Mouse (Mus musculus): ENCODE measurements at regions not wholly inside any gene's neighbourhood (a gene's known extent, or its start where the extent isn't known, plus 50 kb on each side); places are given as distances from the start of the nearest gene placed in this dataset.
A peak's percentile ranks its signal among the peaks of the same experiment; 100 is the strongest.

GRCm38 (mm10) chr9:31684099-31684811 is 220.0 kb upstream of the Tmem45b start:
- Histone ChIP-seq H3K27ac (no peak overlapping the region), H3K4me1 (peaks cover 34% of the 10 kb centered on the region), H3K27me3 (peaks cover 6% of the 10 kb centered on the region; the same call in 1 of the 2 replicates), H3K4me3 (replicated peaks) (no peak overlapping the region), H3K4me2 (no peak overlapping the region; the same call in 1 of the 2 replicates), H3K9me3 (no peaks in the 10 kb centered on the region), H3K9ac (no peak overlapping the region), H3K36me3 (replicated peaks) (no peaks in the 10 kb centered on the region)
- peak; percentile 59; the same call in 1 of the 2 replicates for ATAC-seq (ENCODE audit: low FRiP score)
- WGBS, result 44% methylated on average over 13 of the region's 18 CpGs

DNA sequence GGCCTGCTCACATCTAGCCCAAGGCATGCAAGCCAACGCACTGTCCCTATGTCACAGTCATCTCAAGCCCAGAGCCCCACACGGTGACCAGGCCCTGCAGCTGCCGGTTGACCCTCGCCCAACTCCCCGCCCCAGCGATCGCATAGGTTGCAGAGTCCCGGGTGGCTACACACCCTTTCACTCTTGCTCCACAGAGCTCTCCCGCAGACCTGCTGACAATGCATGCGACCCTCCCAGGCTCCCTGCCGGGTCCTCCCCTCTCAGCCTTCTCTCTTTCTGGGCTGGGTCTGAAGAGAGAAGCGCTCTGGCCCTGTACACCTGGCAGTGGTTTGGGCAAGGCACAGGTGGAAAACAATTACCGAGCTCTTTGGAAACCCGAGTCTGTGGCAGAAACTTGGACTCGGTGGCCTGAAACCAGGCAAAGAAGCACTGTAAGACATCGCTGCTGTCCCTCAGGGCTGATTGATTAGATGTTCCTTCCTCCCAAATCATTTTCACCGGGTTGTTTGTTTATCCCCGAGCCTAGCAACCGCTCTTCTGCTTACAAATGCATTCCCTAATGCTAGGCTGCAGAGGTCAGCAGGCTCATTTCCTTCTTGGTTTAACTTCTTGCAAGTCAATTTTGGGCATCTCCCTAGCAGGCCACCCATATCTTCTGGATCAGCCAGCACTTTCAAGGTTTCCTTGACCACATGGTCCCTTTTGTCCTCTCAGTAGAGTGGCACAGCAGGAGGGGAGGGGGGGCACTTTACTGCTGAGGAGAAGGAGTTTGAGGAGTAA is 219.2 kb upstream of the Tmem45b start:
- Histone ChIP-seq H3K4me1 (peaks cover 33% of the 10 kb centered on the region), H3K9ac (no peak overlapping the region), H3K27me3 (peaks cover 3% of the 10 kb centered on the region; the same call in 1 of the 2 replicates), H3K9me3 (no peaks in the 10 kb centered on the region), H3K27ac (no peak overlapping the region), H3K4me2 (no peak overlapping the region), H3K4me3 (replicated peaks) (no peak overlapping the region), H3K36me3 (replicated peaks) (no peaks in the 10 kb centered on the region)
- no peak for ATAC-seq (ENCODE audit: low FRiP score)
- WGBS, result 14% methylated on average over 19 of the region's 19 CpGs

DNA sequence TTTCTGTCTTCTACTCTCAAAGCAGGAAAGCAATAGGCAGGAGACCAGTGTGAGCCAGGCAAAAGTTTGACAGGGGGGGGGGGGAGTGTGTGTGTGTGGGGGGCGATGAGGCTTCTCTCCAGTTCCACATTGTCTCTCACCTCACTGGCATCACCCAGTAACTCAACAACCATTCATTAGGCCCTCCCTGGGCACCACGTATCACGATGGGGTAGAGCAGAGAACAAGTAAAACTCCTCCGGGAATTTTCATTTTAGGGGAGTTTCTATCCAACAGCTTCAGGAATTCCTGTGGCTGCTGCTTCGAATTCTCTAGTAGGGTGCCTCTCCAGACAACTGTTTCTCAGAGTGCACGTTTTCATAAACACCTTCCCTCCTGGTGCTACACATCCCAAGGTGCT is 218.6 kb upstream of the Tmem45b start:
- H3K27ac ChIP-seq, result no peak overlapping the region
- H3K4me2 ChIP-seq, result no peak overlapping the region
- peaks cover 27% of the 10 kb centered on the region for H3K4me1 ChIP-seq
- H3K4me3 ChIP-seq (replicated peaks), result no peak overlapping the region
- ATAC-seq (ENCODE audit: low FRiP score), result no peak
- H3K9ac ChIP-seq, result no peak overlapping the region
- H3K9me3 ChIP-seq, result no peaks in the 10 kb centered on the region
- no peaks in the 10 kb centered on the region for H3K36me3 ChIP-seq (replicated peaks)
- 37% methylated on average over 6 of the region's 6 CpGs for WGBS
- H3K27me3 ChIP-seq, result peaks cover 3% of the 10 kb centered on the region; the same call in 1 of the 2 replicates

- no peak for ATAC-seq (ENCODE audit: low FRiP score)
- no peaks in the 10 kb centered on the region; the same call in 1 of the 2 replicates for H3K4me1 ChIP-seq
- H3K27me3 ChIP-seq, result no peaks in the 10 kb centered on the region
- no peak overlapping the region for H3K27ac ChIP-seq
- H3K4me3 ChIP-seq (replicated peaks), result no peak overlapping the region
- H3K9me3 ChIP-seq, result no peaks in the 10 kb centered on the region
- no peaks in the 10 kb centered on the region for H3K36me3 ChIP-seq (replicated peaks)
- no peak overlapping the region for H3K9ac ChIP-seq
- no peak overlapping the region for H3K4me2 ChIP-seq
Observed at GRCm38 (mm10) chr9:31677150-31677549, 212.9 kb upstream of the Tmem45b start.

DNA sequence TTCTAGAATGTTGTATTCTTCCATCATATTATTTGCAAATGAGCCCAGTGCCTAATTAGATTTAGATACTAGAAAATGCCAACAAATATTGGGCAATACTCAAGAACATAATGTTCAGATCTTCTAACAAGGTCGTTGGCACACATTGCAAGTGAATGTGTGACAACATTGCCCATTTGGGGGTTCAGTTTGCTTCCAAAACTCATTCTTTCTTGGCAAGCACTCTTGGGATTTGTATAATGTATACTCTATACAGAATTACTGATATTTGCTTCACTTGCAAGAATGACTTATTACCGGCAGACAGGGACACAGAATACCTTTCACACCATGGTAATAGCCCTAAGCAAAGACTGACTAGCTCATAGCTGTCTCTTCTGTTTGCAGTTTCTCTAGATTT is 194.8 kb upstream of the Tmem45b start:
- no peak for ATAC-seq (ENCODE audit: low FRiP score)
- H3K9me3 ChIP-seq, result no peaks in the 10 kb centered on the region
- WGBS, result 76% methylated on average over 2 of the region's 2 CpGs

GRCm38 (mm10) chr9:31657612-31658011 is 193.3 kb upstream of the Tmem45b start:
- H3K4me1 ChIP-seq, result no peaks in the 10 kb centered on the region
- no peak for ATAC-seq (ENCODE audit: low FRiP score)
- no peak overlapping the region for H3K27ac ChIP-seq
- H3K4me3 ChIP-seq (replicated peaks), result no peak overlapping the region
- no peaks in the 10 kb centered on the region for H3K27me3 ChIP-seq
- H3K9me3 ChIP-seq, result no peaks in the 10 kb centered on the region
- 86% methylated on average over 4 of the region's 4 CpGs for WGBS
- H3K9ac ChIP-seq, result no peak overlapping the region
- no peaks in the 10 kb centered on the region for H3K36me3 ChIP-seq (replicated peaks)
- H3K4me2 ChIP-seq, result no peak overlapping the region

More for the DNA sequence above, 194.8 kb upstream of the Tmem45b start:
- no peak overlapping the region for H3K27ac ChIP-seq
- no peak overlapping the region for H3K4me2 ChIP-seq
- no peaks in the 10 kb centered on the region for H3K36me3 ChIP-seq (replicated peaks)
- H3K27me3 ChIP-seq, result no peaks in the 10 kb centered on the region
- H3K4me3 ChIP-seq (replicated peaks), result no peak overlapping the region
- H3K4me1 ChIP-seq, result no peaks in the 10 kb centered on the region
- H3K9ac ChIP-seq, result no peak overlapping the region

GRCm38 (mm10) chr9:31656676-31657075 is 192.4 kb upstream of the Tmem45b start:
- WGBS, result 89% methylated on average over 11 of the region's 11 CpGs
- no peaks in the 10 kb centered on the region for H3K4me1 ChIP-seq

DNA sequence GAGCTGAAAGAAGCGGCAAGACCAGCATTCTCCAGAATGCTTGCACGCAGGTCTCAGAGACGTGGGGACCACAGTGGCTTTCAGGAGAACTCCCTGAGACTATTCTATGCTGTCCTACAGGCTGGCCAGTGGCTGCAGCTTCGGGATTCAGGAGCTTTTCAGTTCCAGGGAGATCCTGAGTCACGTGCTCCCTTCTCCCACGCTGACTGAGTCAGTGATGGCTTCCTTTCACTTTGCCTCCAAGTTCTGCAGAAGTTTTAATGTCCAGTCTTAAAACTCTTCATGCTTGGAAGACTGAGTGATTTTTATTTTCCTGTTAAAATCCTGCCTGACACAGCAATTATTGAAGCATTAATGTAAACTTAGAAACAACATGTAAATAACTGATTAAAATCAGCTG is 190.5 kb upstream of the Tmem45b start:
- no peaks in the 10 kb centered on the region for H3K9me3 ChIP-seq
- peaks cover 4% of the 10 kb centered on the region; the same call in 1 of the 2 replicates for H3K27me3 ChIP-seq
- no peak for ATAC-seq (ENCODE audit: low FRiP score)
- no peaks in the 10 kb centered on the region for H3K4me1 ChIP-seq
- no peak overlapping the region for H3K9ac ChIP-seq
- no peak overlapping the region for H3K4me2 ChIP-seq
- H3K4me3 ChIP-seq (replicated peaks), result no peak overlapping the region
- 82% methylated on average over 6 of the region's 6 CpGs for WGBS
- no peaks in the 10 kb centered on the region for H3K36me3 ChIP-seq (replicated peaks)
- H3K27ac ChIP-seq, result no peak overlapping the region

More at GRCm38 (mm10) chr9:31656676-31657075, 192.4 kb upstream of the Tmem45b start:
- Histone ChIP-seq H3K27me3 (no peaks in the 10 kb centered on the region), H3K9me3 (no peaks in the 10 kb centered on the region), H3K27ac (no peak overlapping the region), H3K4me2 (no peak overlapping the region), H3K9ac (no peak overlapping the region), H3K36me3 (replicated peaks) (no peaks in the 10 kb centered on the region), H3K4me3 (replicated peaks) (no peak overlapping the region)
- no peak for ATAC-seq (ENCODE audit: low FRiP score)

GRCm38 (mm10) chr9:31654213-31654612 is 190.0 kb upstream of the Tmem45b start:
- Histone ChIP-seq H3K4me2 (no peak overlapping the region), H3K27ac (no peak overlapping the region), H3K4me3 (replicated peaks) (no peak overlapping the region), H3K9me3 (no peaks in the 10 kb centered on the region), H3K27me3 (peaks cover 4% of the 10 kb centered on the region; the same call in 1 of the 2 replicates), H3K9ac (no peak overlapping the region), H3K4me1 (no peaks in the 10 kb centered on the region), H3K36me3 (replicated peaks) (no peaks in the 10 kb centered on the region)
- 88% methylated on average over 7 of the region's 7 CpGs for WGBS
- no peak for ATAC-seq (ENCODE audit: low FRiP score)

- Histone ChIP-seq H3K27ac (no peak overlapping the region), H3K4me1 (no peaks in the 10 kb centered on the region), H3K36me3 (replicated peaks) (no peaks in the 10 kb centered on the region), H3K9ac (no peak overlapping the region), H3K27me3 (peaks cover 4% of the 10 kb centered on the region; the same call in 1 of the 2 replicates), H3K9me3 (no peaks in the 10 kb centered on the region), H3K4me3 (replicated peaks) (no peak overlapping the region), H3K4me2 (no peak overlapping the region)
- 93% methylated on average over 3 of the region's 3 CpGs for WGBS
- no peak for ATAC-seq (ENCODE audit: low FRiP score)
Observed at GRCm38 (mm10) chr9:31653788-31654187, 189.5 kb upstream of the Tmem45b start.

DNA sequence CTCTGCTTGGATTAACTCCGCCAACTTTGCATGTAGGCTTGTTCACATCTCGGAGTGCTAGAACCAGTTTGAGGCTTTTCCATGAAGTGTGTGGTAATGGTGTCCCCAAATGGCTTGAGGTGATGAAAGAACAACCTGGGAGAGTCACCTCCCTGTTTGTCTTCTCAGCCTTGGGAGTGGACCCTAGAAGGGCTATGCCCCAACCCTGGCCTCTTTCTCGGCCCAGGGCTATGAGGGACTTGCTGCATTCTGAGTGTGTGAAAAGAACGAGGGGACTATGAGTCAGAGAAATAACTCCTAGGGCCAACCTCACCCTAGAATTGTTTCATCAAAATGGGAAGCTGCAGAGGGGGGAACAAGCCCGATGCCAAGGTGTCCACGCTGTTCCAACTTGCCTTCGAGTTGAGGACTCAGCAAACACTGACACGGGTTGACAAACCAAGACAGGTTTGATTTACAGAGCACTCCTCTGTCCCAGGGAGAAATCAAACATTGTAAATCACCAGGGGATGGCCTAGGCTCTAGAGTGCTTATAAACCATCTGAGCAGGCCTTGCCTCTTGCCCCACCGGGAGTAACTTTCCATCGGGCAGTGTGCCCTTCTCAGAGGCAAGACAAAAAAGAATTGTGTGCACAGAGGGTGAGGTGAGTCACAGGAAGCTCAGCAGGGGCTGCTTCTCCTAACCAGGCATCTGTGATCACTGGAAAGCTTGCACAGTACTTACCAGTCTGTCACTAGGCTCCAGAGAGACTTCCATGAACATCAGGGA is 186.3 kb upstream of the Tmem45b start:
- 94% methylated on average over 10 of the region's 10 CpGs for WGBS
- H3K4me3 ChIP-seq (replicated peaks), result no peak overlapping the region
- no peaks in the 10 kb centered on the region for H3K36me3 ChIP-seq (replicated peaks)
- no peak overlapping the region for H3K9ac ChIP-seq
- ATAC-seq (ENCODE audit: low FRiP score), result no peak
- H3K9me3 ChIP-seq, result no peaks in the 10 kb centered on the region
- H3K4me1 ChIP-seq, result no peaks in the 10 kb centered on the region
- H3K27ac ChIP-seq, result no peak overlapping the region
- H3K27me3 ChIP-seq, result peaks cover 4% of the 10 kb centered on the region; the same call in 1 of the 2 replicates
- H3K4me2 ChIP-seq, result no peak overlapping the region

DNA sequence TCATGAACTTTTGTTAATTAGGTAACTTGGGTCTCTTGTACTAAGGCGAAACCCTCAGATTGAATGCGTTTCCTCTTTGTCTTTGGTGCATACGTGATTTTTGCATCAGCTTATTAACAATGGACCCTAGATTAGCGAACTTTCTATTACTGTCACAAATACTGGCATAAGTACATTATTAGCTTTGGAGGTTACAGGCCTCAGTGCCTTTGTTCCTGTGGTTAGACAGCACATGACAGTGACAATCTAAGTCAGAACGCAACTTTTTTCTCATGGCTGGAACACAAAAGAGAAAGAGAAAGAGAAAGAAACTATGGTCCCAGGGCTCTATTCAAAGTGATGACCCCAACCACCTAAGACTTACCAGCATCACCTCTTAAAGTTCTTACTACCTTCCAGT is 184.8 kb upstream of the Tmem45b start:
- Histone ChIP-seq H3K9ac (no peak overlapping the region), H3K27me3 (peaks cover 4% of the 10 kb centered on the region; the same call in 1 of the 2 replicates), H3K36me3 (replicated peaks) (no peaks in the 10 kb centered on the region), H3K4me3 (replicated peaks) (no peak overlapping the region), H3K4me2 (no peak overlapping the region), H3K4me1 (no peaks in the 10 kb centered on the region), H3K27ac (no peak overlapping the region), H3K9me3 (no peaks in the 10 kb centered on the region)
- WGBS, result 88% methylated on average over 5 of the region's 5 CpGs
- no peak for ATAC-seq (ENCODE audit: low FRiP score)

All from forebrain, embryonic 12.5 days (tissue).